In the genomic region with DNA sequence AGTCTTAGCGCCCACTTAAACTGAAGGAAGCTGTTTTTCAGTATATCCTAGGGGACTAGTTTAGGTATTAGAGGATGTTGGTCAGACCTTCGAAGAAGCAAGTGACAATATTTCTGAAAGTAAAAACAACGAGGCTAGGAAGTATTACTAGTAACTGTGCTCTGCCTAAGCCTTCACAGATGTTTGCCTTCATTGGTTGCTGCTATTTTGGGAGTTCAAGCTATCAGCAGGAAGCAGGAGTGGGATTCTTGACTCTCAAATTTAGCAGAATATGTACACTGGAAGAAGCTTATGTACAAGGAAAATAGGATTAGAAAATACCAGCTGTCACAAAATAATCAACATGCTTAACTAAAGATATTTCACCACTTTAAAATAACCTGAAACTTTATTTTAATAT, we compare ENCODE assay signal across 21 mouse cellular contexts. TPM values are rescaled to one million over a fixed set of nuclear protein-coding genes. Genes with fewer than 3 reads are reported as not detected.
DNase-seq lines count a peak whose midpoint lies in the region; ATAC-seq lines count a peak whose summit lies in the region.
"Had no signal": no experiment of that assay in that cellular context is flagged by ENCODE, and none has a peak within 500 bp of the region (broad histone marks: within the 10 kb centered on the region; RNA-seq: fewer than 3 reads in every experiment).

No protein-coding gene starts in this region.

- H3K27ac ChIP-seq in heart, embryonic 16.5 days (ENCODE audit: low read length) = peak overlapping the region; percentile 20; the same call in 1 of the 2 replicates
- peak overlapping the region; percentile 42; the same call in 1 of the 2 replicates for H3K27ac ChIP-seq in liver, embryonic 13.5 days
- H3K27ac ChIP-seq in midbrain, embryonic 16.5 days (ENCODE audit: low read length) = no peak overlapping the region
- H3K27ac ChIP-seq: embryonic facial prominence, embryonic 12.5 days; forebrain, embryonic 15.5 days; hindbrain, embryonic 12.5 days had no signal

- no peaks in the 10 kb centered on the region for H3K27me3 ChIP-seq in heart, embryonic 16.5 days (ENCODE audit: control insufficient read depth, insufficient read depth, low read length)
- H3K27me3 ChIP-seq in megakaryocyte, embryonic 14.5 days (replicated peaks) = no peaks in the 10 kb centered on the region
- H3K27me3 ChIP-seq in liver, embryonic 13.5 days = no peaks in the 10 kb centered on the region
- no peaks in the 10 kb centered on the region for H3K27me3 ChIP-seq in midbrain, embryonic 16.5 days (ENCODE audit: control insufficient read depth, insufficient read depth, low read depth, low read length)
- H3K27me3 ChIP-seq: embryonic facial prominence, embryonic 12.5 days; forebrain, embryonic 15.5 days; heart, embryonic 12.5 days; hindbrain, embryonic 12.5 days had no signal

- no peaks in the 10 kb centered on the region for H3K36me3 ChIP-seq in heart, embryonic 16.5 days (ENCODE audit: control insufficient read depth, insufficient read depth)
- peaks cover 11% of the 10 kb centered on the region for H3K36me3 ChIP-seq in megakaryocyte, embryonic 14.5 days (replicated peaks; ENCODE audit: low read length)
- no peaks in the 10 kb centered on the region for H3K36me3 ChIP-seq in liver, embryonic 13.5 days
- no peaks in the 10 kb centered on the region for H3K36me3 ChIP-seq in midbrain, embryonic 16.5 days (ENCODE audit: control insufficient read depth, insufficient read depth, low read length)
- H3K36me3 ChIP-seq: embryonic facial prominence, embryonic 12.5 days; forebrain, embryonic 15.5 days; heart, embryonic 12.5 days; hindbrain, embryonic 12.5 days had no signal

- no peak overlapping the region for H3K4me3 ChIP-seq in heart, embryonic 16.5 days (ENCODE audit: low read length)
- peak overlapping the region; percentile 82 for H3K4me3 ChIP-seq in megakaryocyte, embryonic 14.5 days (replicated peaks)
- no peak overlapping the region for H3K4me3 ChIP-seq in liver, embryonic 13.5 days (replicated peaks)
- no peak overlapping the region for H3K4me3 ChIP-seq in midbrain, embryonic 16.5 days (ENCODE audit: low read depth, low read length)
- H3K4me3 ChIP-seq: embryonic facial prominence, embryonic 12.5 days; forebrain, embryonic 15.5 days; heart, embryonic 12.5 days; hindbrain, embryonic 12.5 days had no signal

- no peak for ATAC-seq in heart, embryonic 16.5 days (replicated peaks; ENCODE audit: extremely low read depth, insufficient read depth, low FRiP score)
- no peak for ATAC-seq in megakaryocyte, adult 5-6 weeks (ENCODE audit: poor library complexity, severe bottlenecking)
- ATAC-seq in liver, embryonic 13.5 days (ENCODE audit: low read depth) = no peak
- no peak for ATAC-seq in midbrain, embryonic 16.5 days
- ATAC-seq: forebrain, embryonic 15.5 days; hindbrain, embryonic 16.5 days; inflammation-experienced regulatory T-cells, adult 6 months had no signal

- no peak for DNase-seq in heart, postnatal 10 days
- DNase-seq in liver, embryonic 13.5 days = no peak
- DNase-seq in frontal cortex, postnatal 25 days (ENCODE audit: low spot score in 2 of 2) = no peak
- DNase-seq: adrenal gland, adult 2 months; adrenal gland, postnatal 36 days; cerebellum, adult 11 months; cerebellum, adult 8-10 months; cerebellum, postnatal 14 days; gastrocnemius, postnatal 10 days; heart, adult 18-20 months; heart, postnatal 4 days had no signal

- H3K4me1 ChIP-seq in heart, embryonic 16.5 days (ENCODE audit: control insufficient read depth, insufficient read depth, low read length) = peaks cover 5% of the 10 kb centered on the region; the same call in 1 of the 2 replicates
- peaks cover 84% of the 10 kb centered on the region for H3K4me1 ChIP-seq in megakaryocyte, embryonic 14.5 days
- H3K4me1 ChIP-seq in liver, embryonic 13.5 days (replicated peaks) = peaks cover 16% of the 10 kb centered on the region
- no peaks in the 10 kb centered on the region for H3K4me1 ChIP-seq in midbrain, embryonic 16.5 days (ENCODE audit: control insufficient read depth, insufficient read depth, low read length)
- H3K4me1 ChIP-seq: embryonic facial prominence, embryonic 12.5 days; forebrain, embryonic 15.5 days; hindbrain, embryonic 12.5 days had no signal

- peaks cover 6% of the 10 kb centered on the region for H3K9me3 ChIP-seq in heart, embryonic 16.5 days (replicated peaks; ENCODE audit: control insufficient read depth, low read length)
- peaks cover 8% of the 10 kb centered on the region for H3K9me3 ChIP-seq in megakaryocyte, embryonic 14.5 days
- H3K9me3 ChIP-seq in liver, embryonic 13.5 days (replicated peaks) = no peaks in the 10 kb centered on the region
- peaks cover 6% of the 10 kb centered on the region; the same call in 1 of the 2 replicates for H3K9me3 ChIP-seq in midbrain, embryonic 16.5 days (replicated peaks; ENCODE audit: control insufficient read depth, low read length, poor library complexity, severe bottlenecking)
- H3K9me3 ChIP-seq: embryonic facial prominence, embryonic 12.5 days had no signal

- H3K9ac ChIP-seq in heart, embryonic 16.5 days (ENCODE audit: low read length) = no peak overlapping the region
- no peak overlapping the region for H3K9ac ChIP-seq in liver, embryonic 13.5 days
- H3K9ac ChIP-seq in midbrain, embryonic 16.5 days (ENCODE audit: low read depth, low read length) = no peak overlapping the region
- H3K9ac ChIP-seq: embryonic facial prominence, embryonic 12.5 days; forebrain, embryonic 15.5 days; heart, embryonic 12.5 days; hindbrain, embryonic 12.5 days had no signal

- 48% methylated on average over 3 of the region's 3 CpGs for WGBS in heart, embryonic 16.5 days
- 34% methylated on average over 3 of the region's 3 CpGs for WGBS in liver, embryonic 13.5 days (ENCODE audit: insufficient replicate concordance)
- 85% methylated on average over 3 of the region's 3 CpGs for WGBS in midbrain, embryonic 16.5 days

- H3K4me2 ChIP-seq in heart, embryonic 16.5 days (ENCODE audit: low read depth, low read length) = no peak overlapping the region
- no peak overlapping the region for H3K4me2 ChIP-seq in liver, embryonic 13.5 days
- H3K4me2 ChIP-seq in midbrain, embryonic 16.5 days (ENCODE audit: low read length) = no peak overlapping the region
- H3K4me2 ChIP-seq: embryonic facial prominence, embryonic 12.5 days; forebrain, embryonic 15.5 days; heart, embryonic 12.5 days; hindbrain, embryonic 12.5 days had no signal

- intact Hi-C loops in heart, postnatal 10 days (cut with DNase I) = no loop called here

RNA-seq across cellular contexts. Expression of a gene that starts 29.4 kb away (rescaled TPM):
- 7.4 and 7.9 TPM in 2 replicates for polyA plus RNA-seq in heart, embryonic 16.5 days (2015; fragmentation: Nextera tagmentation; extraction: Ambion mirVana)
- total RNA-seq in heart, postnatal 10 days (2021) = 10 to 100 TPM; 38.7 to 44.9 TPM
- 27.9 TPM in 1 of 2 replicates, not detected in the other for polyA plus RNA-seq in megakaryocyte, embryonic 14.5 days (2012; ENCODE audit: insufficient read depth, low replicate concordance)
- total RNA-seq in megakaryocyte, adult 5-6 weeks (2015) = 49.5 and 80.4 TPM in 2 replicates
- 20.9 and 28.7 TPM in 2 replicates for total RNA-seq in megakaryocyte, adult 5-6 weeks (2017)
- 22.3 and 27.6 TPM in 2 replicates for polyA plus RNA-seq in liver, embryonic 13.5 days (2015; fragmentation: Nextera tagmentation; extraction: Ambion mirVana)
- polyA plus RNA-seq in midbrain, embryonic 16.5 days (2015; fragmentation: Nextera tagmentation; extraction: Ambion mirVana) = 42.8 and 53.3 TPM in 2 replicates
